Mouse (Mus musculus) MEL (cell line): Measurements from ENCODE around the gene Clec4b2.

Experiments
- CHD1 ChIP-seq: IDR thresholded peaks from 2 replicates; pipeline ENCODE4 v1.6.1; 2012; ENCODE audit warnings: low read depth, mild to moderate bottlenecking, inconsistent platforms, low read length, improper control_type of control experiment
- CTCF ChIP-seq, 3 experiments: IDR thresholded peaks in 2 of 3; conservative IDR thresholded peaks in 1 of 3; 2 replicates each; pipeline ENCODE4 v1.5.1; 2011 to 2012; ENCODE audit warnings: low read length in 3 of 3, low read depth in 2 of 3, mild to moderate bottlenecking in 2 of 3, improper control_type of control experiment in 1 of 3, inconsistent platforms in 1 of 3, mixed read lengths in 1 of 3, moderate library complexity in 1 of 3; ENCODE audit not compliant: control insufficient read depth in 1 of 3, insufficient read depth in 1 of 3, poor library complexity in 1 of 3, severe bottlenecking in 1 of 3
- ETS1 ChIP-seq: IDR thresholded peaks from 2 replicates; pipeline ENCODE4 v1.6.1; 2012; ENCODE audit warnings: low read depth, mild to moderate bottlenecking, inconsistent platforms, low read length, improper control_type of control experiment, moderate library complexity
- GATA1 ChIP-seq: IDR thresholded peaks from 2 replicates; pipeline ENCODE4 v1.6.1; 2011; ENCODE audit warnings: low read depth, low read length, improper control_type of control experiment
- MAX ChIP-seq: IDR thresholded peaks from 2 replicates; pipeline ENCODE4 v1.6.1; 2011; ENCODE audit warnings: low read length, improper control_type of control experiment
- POLR2A ChIP-seq, 2 experiments: IDR thresholded peaks; 2 replicates each; pipeline ENCODE4 v1.6.1; 2011 to 2012; ENCODE audit warnings: low read length in 2 of 2, mild to moderate bottlenecking in 2 of 2, control low read depth in 1 of 2, improper control_type of control experiment in 1 of 2, low read depth in 1 of 2, moderate library complexity in 1 of 2; ENCODE audit not compliant: control insufficient read depth in 1 of 2, insufficient read depth in 1 of 2, poor library complexity in 1 of 2
- RAD21 ChIP-seq: IDR thresholded peaks from 2 replicates; pipeline ENCODE4 v1.6.1; 2011; ENCODE audit warnings: mild to moderate bottlenecking, low read depth, low read length, improper control_type of control experiment
- ZMIZ1 ChIP-seq: IDR thresholded peaks from 2 replicates; pipeline ENCODE4 v1.6.1; 2012; ENCODE audit warnings: low read depth, mild to moderate bottlenecking, inconsistent platforms, low read length, improper control_type of control experiment, moderate library complexity

GRCm38 (mm10) chr6:123237582-123237981, 64.9 kb downstream of the Clec4b2 start:
- no peak for TF ChIP-seq CHD1
- no peak for TF ChIP-seq MAX
- TF ChIP-seq POLR2A (IDR thresholded peaks at IDR 0.05; ENCODE audit: control insufficient read depth in 1 of 2, insufficient read depth in 1 of 2, low read depth in 1 of 2, low read length in 2 of 2, poor library complexity in 1 of 2) = no peak
- TF ChIP-seq ETS1 = peak; percentile 57
- TF ChIP-seq RAD21 = no peak
- TF ChIP-seq ZMIZ1 = no peak
- TF ChIP-seq GATA1 = peak; percentile 57
- no peak for TF ChIP-seq CTCF (IDR thresholded peaks at IDR 0.05 in 2 of 3, conservative IDR thresholded peaks at IDR 0.05 in 1 of 3; ENCODE audit: control insufficient read depth in 1 of 3, insufficient read depth in 1 of 3, low read depth in 2 of 3, low read length in 3 of 3, poor library complexity in 1 of 3, severe bottlenecking in 1 of 3)
